Mouse (Mus musculus) retina, postnatal 7 days (tissue): ENCODE measurements around the gene Sbsn.

ENCODE experiments used
- DNase-seq: peaks from one replicate; pipeline ENCODE4 v3.0.0-alpha.2; 2012; ENCODE audit warnings: low read depth, low spot score

The Sbsn gene

GRCm38 (mm10) chr7:30757001-30757400, 5.7 kb downstream of the Sbsn start:
- DNase-seq = no peak

DNA sequence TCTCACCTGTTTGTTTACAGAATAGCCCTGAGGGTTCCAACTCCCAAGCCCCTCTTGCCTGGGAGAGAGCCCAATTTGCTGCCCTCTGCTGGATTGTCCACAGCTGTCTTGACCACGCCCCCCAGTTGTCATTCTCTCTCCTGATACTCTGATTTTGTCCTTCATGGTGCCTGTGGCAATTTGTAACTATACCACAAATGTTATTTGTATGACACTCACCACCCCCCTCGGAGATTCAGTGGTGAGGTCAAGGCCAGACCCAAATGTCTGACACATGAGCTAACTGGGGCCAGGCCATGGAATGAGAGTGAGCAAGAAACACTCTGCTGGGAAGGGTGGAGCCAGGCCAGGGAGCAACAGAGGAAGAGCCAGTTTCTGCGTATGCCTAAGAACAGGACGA, 7.6 kb downstream of the Sbsn start:
- DNase-seq = no peak

GRCm38 (mm10) chr7:30761769-30762352, 10.6 kb downstream of the Sbsn start:
- DNase-seq = no peak

DNA sequence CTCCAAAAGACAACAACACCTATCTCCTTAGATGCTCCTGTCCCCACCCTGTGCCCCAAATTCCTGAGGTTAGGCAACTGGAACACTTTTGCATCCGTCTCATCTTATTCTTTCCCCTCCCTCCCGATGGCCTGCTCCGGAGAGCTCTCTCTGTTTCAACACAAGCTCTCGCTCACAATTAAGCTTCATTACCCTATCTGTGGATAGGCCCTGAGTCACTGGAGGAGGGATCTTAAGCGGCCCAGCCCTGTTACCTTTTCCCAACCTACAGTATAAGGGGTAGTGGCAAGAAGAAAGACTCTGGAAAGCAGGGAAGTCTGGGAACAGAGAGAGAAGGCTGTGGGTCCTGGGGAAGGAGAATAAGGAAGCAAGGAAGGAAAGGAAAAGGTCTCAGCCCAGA, 12.2 kb downstream of the Sbsn start, which contains the start of gene Dmkn:
Gene Dmkn (plus strand): TSS at position 301 of the 400 bp plus-strand sequence.
- DNase-seq = no peak

DNA sequence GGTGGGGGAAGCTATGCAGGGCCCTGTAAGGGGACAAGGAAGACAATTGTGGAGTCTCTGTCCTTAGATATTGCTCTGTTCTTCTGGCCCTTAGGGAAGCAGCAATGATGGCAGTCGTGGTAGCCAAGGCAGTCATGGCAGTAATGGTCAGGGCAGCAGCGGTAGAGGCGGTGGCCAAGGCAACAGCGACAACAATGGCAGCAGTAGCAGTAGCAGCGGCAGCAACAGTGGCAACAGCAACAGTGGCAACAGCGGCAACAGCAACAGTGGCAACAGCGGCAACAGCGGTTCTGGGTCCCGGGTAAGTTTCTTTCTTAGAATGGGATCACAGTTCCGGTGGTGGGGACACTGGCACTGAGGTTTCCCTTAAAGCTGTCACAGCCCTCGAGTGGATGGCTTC, 13.9 kb downstream of the Sbsn start:
- DNase-seq = no peak

DNA sequence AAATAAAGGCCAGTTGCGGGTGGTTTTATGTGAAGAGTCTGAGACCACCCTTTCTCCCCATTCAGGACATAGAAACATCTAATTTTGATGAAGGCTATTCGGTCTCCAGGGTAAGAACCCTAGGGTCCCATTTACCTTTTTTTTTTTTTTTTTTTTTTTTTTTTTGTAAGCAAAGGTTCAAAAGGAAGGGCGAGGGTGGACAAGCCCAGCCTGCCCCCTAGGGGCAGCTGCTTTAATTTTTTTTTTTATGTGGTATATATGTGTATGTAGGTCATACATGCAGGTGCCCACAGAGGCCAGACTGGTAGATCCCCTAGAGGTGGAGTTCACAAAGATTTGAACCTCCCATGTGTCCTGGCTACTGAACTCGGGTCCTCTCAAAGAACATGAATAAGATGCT, 15.1 kb downstream of the Sbsn start:
- DNase-seq = no peak

- no peak for DNase-seq
These were observed 18.0 kb downstream of the Sbsn start for GRCm38 (mm10) chr7:30769236-30769635.

DNA sequence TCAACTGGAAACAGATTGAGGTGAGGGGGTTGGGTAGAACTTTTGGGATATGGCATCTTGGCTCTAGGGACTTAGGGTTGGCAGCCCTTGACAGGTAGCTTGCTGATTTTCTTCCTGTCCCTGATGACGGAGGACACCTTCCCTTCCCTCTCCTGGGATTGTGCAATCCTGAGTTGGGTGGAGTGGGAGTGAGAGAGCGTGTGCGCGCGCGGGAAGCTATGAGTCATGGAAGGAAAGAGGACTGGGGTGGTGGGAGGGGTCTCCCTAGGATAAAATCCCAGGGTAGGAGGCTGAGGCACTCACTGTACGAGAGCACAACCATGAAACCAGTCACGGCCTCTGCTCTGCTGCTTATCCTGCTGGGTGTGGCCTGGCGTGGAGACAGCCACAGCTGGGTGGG, 24.8 kb downstream of the Sbsn start:
- DNase-seq = no peak

GRCm38 (mm10) chr7:30777081-30777579, 25.9 kb downstream of the Sbsn start:
- no peak for DNase-seq

DNA sequence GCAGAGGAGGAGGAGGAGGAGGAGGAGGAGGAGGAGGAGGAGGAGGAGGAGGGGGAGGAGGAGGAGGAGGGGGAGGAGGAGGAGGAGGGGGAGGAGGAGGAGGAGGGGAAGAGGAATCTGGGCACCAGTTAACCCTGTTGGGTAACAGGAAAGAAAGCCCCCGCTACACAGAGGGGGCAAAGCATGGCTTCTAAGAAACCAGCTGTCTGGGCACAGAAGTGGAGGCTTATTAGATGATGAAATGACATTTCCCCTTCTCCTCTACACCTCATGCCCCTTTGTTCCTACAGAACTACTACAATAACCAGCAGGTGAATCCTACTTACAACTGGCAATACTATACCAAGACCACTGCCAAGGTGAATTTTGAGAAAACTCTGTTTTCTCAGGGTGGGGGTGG, 26.6 kb downstream of the Sbsn start:
- no peak for DNase-seq

GRCm38 (mm10) chr7:30781792-30782191, 30.5 kb downstream of the Sbsn start:
- DNase-seq = no peak

DNA sequence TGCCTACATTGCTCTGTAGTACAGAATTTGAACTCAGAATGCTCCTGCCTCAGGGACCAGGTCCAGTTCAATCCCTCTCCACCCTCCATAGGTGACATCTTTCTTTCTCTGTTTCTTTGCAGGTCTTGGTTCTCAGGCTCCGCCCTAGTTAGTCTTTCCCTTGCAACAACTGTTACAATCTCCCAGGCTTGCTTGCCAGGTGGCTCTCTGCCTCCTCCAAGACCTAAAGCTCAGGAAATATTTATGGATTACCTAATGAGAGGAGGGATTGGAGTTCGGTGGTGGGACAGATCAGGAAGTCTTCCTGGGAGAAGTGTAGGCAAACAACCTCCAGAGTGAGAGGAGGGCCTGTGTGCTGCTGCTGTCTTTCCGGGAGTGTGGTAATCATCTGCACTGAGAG, 31.4 kb downstream of the Sbsn start:
- no peak for DNase-seq

- no peak for DNase-seq
These were observed 33.9 kb downstream of the Sbsn start for GRCm38 (mm10) chr7:30785154-30785553.

GRCm38 (mm10) chr7:30785721-30786546, 34.7 kb downstream of the Sbsn start:
- no peak for DNase-seq

- DNase-seq = no peak
These were observed 36.2 kb downstream of the Sbsn start, which contains the start of gene Krtdap for GRCm38 (mm10) chr7:30787377-30788022. TSS of gene Krtdap (plus strand) at chr7:30787896.

GRCm38 (mm10) chr7:30790141-30790540, 38.9 kb downstream of the Sbsn start:
- no peak for DNase-seq

DNA sequence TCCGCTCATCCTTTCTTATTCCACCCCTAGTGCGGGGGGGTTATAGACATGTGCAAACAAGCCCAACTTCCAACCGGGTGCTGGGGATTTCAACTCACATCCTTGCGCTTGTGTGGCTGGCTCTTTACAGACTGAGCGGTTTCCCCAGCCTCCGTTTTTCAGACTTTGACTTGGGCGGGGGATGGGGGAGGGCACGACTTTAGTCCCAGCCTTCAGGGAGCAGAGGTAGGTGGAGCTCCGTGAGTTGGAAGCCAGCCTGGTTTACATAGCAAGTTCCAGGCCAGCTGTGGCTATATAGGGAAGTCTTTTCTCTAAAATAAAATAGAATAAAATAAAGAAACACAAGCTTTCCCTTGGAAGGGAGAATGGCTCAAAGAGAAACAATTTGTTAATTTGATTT, 40.6 kb downstream of the Sbsn start:
- DNase-seq = no peak

DNA sequence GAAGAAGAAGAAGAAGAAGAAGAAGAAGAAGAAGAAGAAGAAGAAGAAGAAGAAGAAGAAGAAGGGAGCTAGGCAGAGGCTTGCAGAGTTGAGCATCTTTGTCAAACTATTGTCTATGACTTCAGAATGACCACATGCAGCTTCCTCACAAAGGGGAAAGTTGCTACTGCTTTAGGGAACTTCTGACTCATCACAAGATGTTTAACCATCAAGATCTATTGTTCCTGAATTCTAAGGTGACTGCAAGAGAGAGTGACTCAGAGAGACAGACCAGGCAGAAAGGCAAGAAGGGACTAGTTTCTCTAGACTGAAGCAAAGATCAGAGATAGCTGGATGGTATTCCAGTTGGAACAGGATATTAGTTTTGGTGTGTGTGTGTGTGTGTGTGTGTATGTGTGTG, 43.6 kb downstream of the Sbsn start:
- no peak for DNase-seq

- DNase-seq = no peak
These were observed 45.5 kb downstream of the Sbsn start for GRCm38 (mm10) chr7:30796790-30797189.

DNA sequence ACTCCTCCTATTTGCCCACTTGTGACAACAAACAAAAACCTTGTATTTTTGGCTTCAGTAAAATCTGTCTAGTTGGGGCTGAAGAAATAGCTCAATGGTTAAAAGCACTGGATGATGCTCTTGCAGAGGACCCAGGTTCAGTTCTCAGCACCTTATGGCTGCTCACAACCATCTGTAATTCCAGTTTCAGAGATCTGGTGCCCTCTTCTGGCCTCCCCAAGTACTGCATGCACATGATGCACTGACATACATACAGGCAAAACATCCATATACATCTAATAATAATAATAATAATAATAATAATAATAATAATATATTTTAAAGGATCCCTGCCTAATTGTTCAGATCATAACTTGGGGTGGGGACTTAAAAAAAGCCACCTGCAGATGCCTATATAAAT, 49.4 kb downstream of the Sbsn start:
- no peak for DNase-seq

DNA sequence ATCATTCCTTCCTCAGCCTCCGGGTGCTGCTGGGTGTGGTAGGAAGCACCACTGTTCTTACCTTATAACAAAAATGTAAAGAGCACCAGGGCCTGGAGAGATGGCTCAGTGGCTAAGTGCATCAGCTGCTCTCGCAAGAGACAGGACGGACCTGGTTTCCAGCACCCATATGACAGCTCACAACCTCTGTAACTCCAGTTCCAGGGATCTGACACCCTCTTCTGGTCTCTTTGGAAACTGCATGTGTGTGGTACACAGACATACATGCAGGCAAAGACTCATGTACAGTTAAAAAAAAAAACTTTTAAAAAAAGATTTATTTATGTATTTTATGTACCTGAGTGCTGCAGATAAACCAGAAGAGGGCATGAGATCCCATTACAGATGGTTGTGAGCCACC, 52.0 kb downstream of the Sbsn start:
- no peak for DNase-seq

DNA sequence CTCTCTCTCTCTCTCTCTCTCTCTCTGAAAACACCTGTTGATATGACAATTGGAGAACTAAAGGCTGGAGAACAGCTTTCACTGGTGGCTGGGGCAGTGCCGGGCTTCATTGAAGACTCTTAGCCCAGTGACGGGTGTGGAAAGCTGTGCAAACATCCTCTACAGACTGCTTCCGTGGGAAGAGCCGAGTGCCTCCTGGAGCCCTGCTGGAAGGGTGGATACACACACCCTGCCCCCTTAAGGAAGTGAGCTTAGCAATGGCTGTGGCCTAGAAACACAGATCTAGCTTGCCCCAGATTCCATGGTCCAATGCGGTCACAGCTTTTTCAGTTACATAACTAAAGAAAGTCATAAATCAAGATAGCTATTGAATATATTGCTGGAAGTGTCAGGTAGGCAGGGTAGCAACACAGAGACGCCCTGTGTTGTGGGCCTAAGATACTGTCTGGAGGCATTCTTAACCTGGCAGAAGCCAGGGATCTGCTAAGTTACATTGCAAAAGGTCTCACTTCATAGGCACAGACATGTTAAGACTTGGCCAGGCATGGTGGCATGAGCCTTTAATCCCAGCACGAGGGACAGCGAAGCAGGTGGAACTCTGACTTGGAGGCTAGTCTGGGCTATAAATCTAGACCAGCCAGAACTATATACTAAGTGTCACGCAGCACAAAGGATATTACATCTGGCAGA, 52.9 kb downstream of the Sbsn start:
- no peak for DNase-seq
